Mouse (Mus musculus): ENCODE measurements at regions not wholly inside any gene's neighbourhood (a gene's known extent, or its start where the extent isn't known, plus 50 kb on each side); places are given as distances from the start of the nearest gene placed in this dataset.

DNA sequence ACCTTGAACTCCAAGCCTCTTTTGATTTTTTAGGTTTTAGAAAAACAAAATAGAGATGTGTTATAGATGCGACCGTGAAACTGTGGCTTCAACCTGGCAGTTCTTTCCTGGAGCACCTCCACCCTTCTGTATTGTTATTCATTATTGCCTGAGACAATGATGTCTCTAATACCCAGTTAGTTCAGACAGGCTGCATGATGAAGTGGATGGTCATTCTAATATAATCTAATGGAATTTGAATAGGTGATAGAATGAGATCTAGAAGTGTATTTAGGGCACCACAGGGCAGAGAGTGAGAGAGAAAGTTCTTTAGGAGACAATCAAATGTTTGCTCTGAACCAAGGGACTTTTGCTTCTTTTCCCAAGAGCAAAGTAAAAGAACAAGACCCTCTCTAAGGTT is 560.6 kb downstream of the Plcl1 start:
- TF ChIP-seq CTCF (IDR thresholded peaks at IDR 0.05; ENCODE audit: extremely low read depth, insufficient read depth, low read length) (no peak), POLR2A (IDR thresholded peaks at IDR 0.05; ENCODE audit: extremely low read depth, insufficient read depth, low read length) (no peak)
